Mouse (Mus musculus) frontal cortex, postnatal 36 days (tissue): Measurements from ENCODE around the gene Wdr93.
"Not testable (repeated sequence)": the region's sequence is repeated elsewhere in the genome, so short reads cannot be mapped to it uniquely, and the experiment has no call there.

Source experiments
- DNase-seq, 2 experiments: peaks; one replicate each; pipeline ENCODE4 v3.0.0; 2022; ENCODE audit warnings: low spot score in 2 of 2

Wdr93 gene

GRCm38 (mm10) chr7:79749511-79749910, 6.5 kb downstream of the Wdr93 start:
- no peak for DNase-seq

- no peak for DNase-seq
Observed at GRCm38 (mm10) chr7:79756334-79756733, 13.4 kb downstream of the Wdr93 start.

- no peak for DNase-seq
Observed at GRCm38 (mm10) chr7:79758176-79758575, 15.2 kb downstream of the Wdr93 start.

GRCm38 (mm10) chr7:79759766-79760165, 16.8 kb downstream of the Wdr93 start:
- DNase-seq = no peak

GRCm38 (mm10) chr7:79761124-79761876, 18.3 kb downstream of the Wdr93 start:
- no peak for DNase-seq

- DNase-seq = no peak
Observed at GRCm38 (mm10) chr7:79762106-79762505, 19.1 kb downstream of the Wdr93 start.

- DNase-seq = no peak
Observed at GRCm38 (mm10) chr7:79765991-79766390, 23.0 kb downstream of the Wdr93 start.

GRCm38 (mm10) chr7:79769664-79770063, 26.7 kb downstream of the Wdr93 start:
- DNase-seq = no peak

- peak; percentile 42 to 60 for DNase-seq
Observed at GRCm38 (mm10) chr7:79771561-79772512, 28.9 kb downstream of the Wdr93 start.

- DNase-seq = peak; percentile 72 to 80
Observed at GRCm38 (mm10) chr7:79780647-79781626, 38.0 kb downstream of the Wdr93 start.

GRCm38 (mm10) chr7:79781826-79782515, 39.0 kb downstream of the Wdr93 start:
- no peak for DNase-seq

- DNase-seq = no peak
Observed at GRCm38 (mm10) chr7:79782516-79782855, 39.5 kb downstream of the Wdr93 start.

- DNase-seq = peak; percentile 62 to 75
Observed at GRCm38 (mm10) chr7:79786295-79786694, 43.3 kb downstream of the Wdr93 start.

GRCm38 (mm10) chr7:79789812-79790211, 46.8 kb downstream of the Wdr93 start:
- not testable (repeated sequence) for DNase-seq

GRCm38 (mm10) chr7:79792635-79793421, 49.9 kb downstream of the Wdr93 start:
- no peak for DNase-seq

GRCm38 (mm10) chr7:79793688-79794087, 50.7 kb downstream of the Wdr93 start, which contains the start of gene Mesp1:
Gene Mesp1, minus strand, starts transcription at chr7:79793788.
- DNase-seq = no peak

- no peak for DNase-seq
Observed at GRCm38 (mm10) chr7:79798606-79799005, 55.6 kb downstream of the Wdr93 start.

- DNase-seq = peak; percentile 82 to 89
Observed at GRCm38 (mm10) chr7:79799048-79799447, 56.1 kb downstream of the Wdr93 start.

GRCm38 (mm10) chr7:79799506-79799905, 56.5 kb downstream of the Wdr93 start:
- no peak for DNase-seq

GRCm38 (mm10) chr7:79800336-79800735, 57.4 kb downstream of the Wdr93 start:
- DNase-seq = no peak
